Mouse (Mus musculus) kidney, adult 2 months (tissue): ENCODE measurements at regions not wholly inside any gene's neighbourhood (a gene's known extent, or its start where the extent isn't known, plus 50 kb on each side); places are given as distances from the start of the nearest gene placed in this dataset.

ENCODE experiments used
- CTCF ChIP-seq: fragments of 200-500 bp; conservative IDR thresholded peaks from 2 replicates; pipeline ENCODE4 v1.5.1; 2011; ENCODE audit warnings: low read depth, mild to moderate bottlenecking, control low read depth, low read length, moderate library complexity, mixed read lengths; ENCODE audit not compliant: insufficient read depth, insufficient read length
- POLR2A ChIP-seq: fragments of 200-500 bp; IDR thresholded peaks from one replicate; pipeline ENCODE4 v1.6.1; 2011; ENCODE audit warnings: low read depth, low read length, control low read depth

GRCm38 (mm10) chr3:62945356-62945755, 296.0 kb upstream of the Mme start:
- TF ChIP-seq POLR2A (no peak), CTCF (no peak)
